Mouse (Mus musculus) adipocyte (in vitro differentiated cells): ENCODE measurements around the gene Mfsd4a.
A peak's percentile ranks its signal among the peaks of the same experiment; 100 is the strongest.

Experiments
- DNase-seq: peaks from one replicate; pipeline ENCODE4 v3.0.0-alpha.2; 2016; ENCODE audit warnings: low spot score

Gene Mfsd4a

GRCm38 (mm10) chr1:131989476-131989875 is 78.4 kb downstream of the Mfsd4a start:
- DNase-seq: peak; percentile 77

- no peak for DNase-seq
These were observed 80.4 kb downstream of the Mfsd4a start for GRCm38 (mm10) chr1:131987432-131987831.

- DNase-seq: no peak
These were observed 84.1 kb downstream of the Mfsd4a start for GRCm38 (mm10) chr1:131983806-131984205.

GRCm38 (mm10) chr1:131982907-131983306 is 85.0 kb downstream of the Mfsd4a start:
- DNase-seq: peak; percentile 84

GRCm38 (mm10) chr1:131981378-131982013 is 86.4 kb downstream of the Mfsd4a start:
- peak; percentile 84 for DNase-seq

DNA sequence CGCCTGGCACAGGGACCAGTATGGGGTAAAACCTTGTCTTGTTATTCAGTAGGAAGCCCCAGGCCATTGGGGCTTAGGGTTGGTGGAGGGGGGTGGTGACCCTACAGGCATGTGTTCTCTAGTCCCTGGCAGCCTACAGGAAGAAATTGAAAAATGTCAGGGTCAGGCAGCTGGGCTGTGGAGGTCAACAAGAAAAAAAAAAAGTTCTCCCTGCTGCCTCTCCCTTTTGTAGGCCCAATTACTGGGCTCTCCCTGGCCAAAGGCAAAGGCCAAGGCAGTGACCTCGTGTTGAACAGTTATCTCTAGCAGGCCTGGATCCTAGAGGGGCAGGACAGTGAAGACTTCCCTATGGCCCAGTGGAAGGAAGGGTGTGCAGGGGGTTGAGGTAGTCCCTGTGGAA is 87.4 kb downstream of the Mfsd4a start:
- peak; percentile 60 for DNase-seq

DNA sequence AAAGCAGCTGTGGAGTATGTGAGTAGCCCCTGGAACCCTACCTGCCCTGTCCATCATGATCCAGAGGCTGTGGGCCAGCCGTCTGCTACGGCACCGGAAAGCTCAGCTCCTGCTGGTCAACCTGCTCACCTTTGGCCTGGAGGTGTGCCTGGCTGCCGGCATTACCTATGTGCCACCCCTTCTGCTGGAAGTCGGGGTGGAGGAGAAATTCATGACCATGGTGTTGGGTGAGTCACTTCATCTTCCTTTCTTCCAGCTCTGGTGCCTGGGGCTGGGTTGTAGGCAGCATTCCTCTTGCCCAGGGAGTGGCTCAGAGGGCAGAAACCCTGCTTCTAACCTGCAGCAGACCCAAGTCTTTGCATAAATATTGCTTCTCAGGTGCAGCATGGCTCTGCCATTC is 91.0 kb downstream of the Mfsd4a start:
- DNase-seq: no peak

DNA sequence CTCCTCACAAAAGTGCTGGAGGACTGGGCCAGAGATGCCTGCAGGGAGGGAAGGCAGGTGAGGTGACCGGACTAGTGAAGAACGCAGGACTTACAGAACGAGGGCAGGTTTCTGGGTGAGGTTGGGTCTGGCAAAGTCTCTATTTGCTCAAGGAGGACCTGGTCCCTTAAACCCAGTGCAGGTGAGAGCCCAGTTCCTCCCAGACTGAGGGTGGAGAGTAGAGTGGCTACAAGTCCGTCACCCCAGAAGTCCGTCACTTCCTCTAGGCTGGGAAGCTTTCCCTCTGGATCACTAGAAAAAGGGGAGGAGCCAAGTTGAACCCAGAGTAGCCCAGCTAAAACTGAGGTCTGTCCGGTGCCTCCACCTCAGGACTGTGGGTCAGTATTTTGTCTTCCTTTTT is 93.9 kb downstream of the Mfsd4a start:
- no peak for DNase-seq
